ENCODE assay signal across 8 mouse cellular contexts in genomic region chr15:83042655-83043361, GRCm38 (mm10). TPM values are rescaled to one million over a fixed set of nuclear protein-coding genes. Genes with fewer than 3 reads are reported as not detected.
DNase-seq lines count a peak whose midpoint lies in the region; ATAC-seq and TF ChIP-seq lines count a peak whose summit lies in the region.

No protein-coding gene starts in this region.

- 21% methylated on average over 6 of the region's 6 CpGs for WGBS in kidney, embryonic 14.5 days
- 8% methylated on average over 6 of the region's 6 CpGs for WGBS in hindbrain, embryonic 15.5 days
- WGBS in midbrain, postnatal 0 days = 6% methylated on average over 6 of the region's 6 CpGs

- H3K4me2 ChIP-seq in kidney, embryonic 14.5 days (replicated peaks; ENCODE audit: low read depth, low read length) = no peak overlapping the region
- H3K4me2 ChIP-seq in hindbrain, embryonic 15.5 days = peak overlapping the region; percentile 45
- peak overlapping the region; percentile 45 for H3K4me2 ChIP-seq in midbrain, postnatal 0 days (ENCODE audit: low read depth, low read length, poor library complexity, severe bottlenecking)

- DNase-seq in kidney, adult 9 months = no peak
- DNase-seq in ZHBTc4 (ENCODE audit: low read depth, low spot score) = peak; percentile 74
- peak; percentile 69 for DNase-seq in midbrain, postnatal 0 days (ENCODE audit: low spot score)
- DNase-seq in gastrocnemius, postnatal 4 days (ENCODE audit: low spot score in 2 of 2) = no peak
- DNase-seq in gastrocnemius, postnatal 14 days = no peak
- no peak for DNase-seq in adrenal gland, postnatal 10 days

- H3K27me3 ChIP-seq in kidney, embryonic 14.5 days (ENCODE audit: control insufficient read depth, insufficient read depth, low read length) = no peaks in the 10 kb centered on the region
- 0 out of 2 replicates have a peak, but pooled peaks cover 4% of the 10 kb centered on the region for H3K27me3 ChIP-seq in hindbrain, embryonic 15.5 days
- H3K27me3 ChIP-seq in midbrain, postnatal 0 days (ENCODE audit: insufficient read depth, low read length) = no peaks in the 10 kb centered on the region

- H3K9me3 ChIP-seq in kidney, embryonic 14.5 days (ENCODE audit: control insufficient read depth, low read length) = peaks cover 6% of the 10 kb centered on the region; the same call in 1 of the 2 replicates
- no peaks in the 10 kb centered on the region for H3K9me3 ChIP-seq in hindbrain, embryonic 15.5 days
- H3K9me3 ChIP-seq in midbrain, postnatal 0 days (ENCODE audit: low read length) = no peaks in the 10 kb centered on the region

- H3K27ac ChIP-seq in kidney, embryonic 14.5 days (ENCODE audit: low read depth, low read length) = no peak overlapping the region
- peak overlapping the region; percentile 54 for H3K27ac ChIP-seq in hindbrain, embryonic 15.5 days (replicated peaks)
- peak overlapping the region; percentile 81 for H3K27ac ChIP-seq in midbrain, postnatal 0 days (ENCODE audit: low read depth, low read length)

- no peak overlapping the region; the same call in 1 of the 2 replicates for H3K9ac ChIP-seq in kidney, embryonic 14.5 days (ENCODE audit: low read depth, low read length)
- no peak overlapping the region for H3K9ac ChIP-seq in hindbrain, embryonic 15.5 days
- H3K9ac ChIP-seq in midbrain, postnatal 0 days (replicated peaks; ENCODE audit: low read length, poor library complexity, severe bottlenecking) = peak overlapping the region; percentile 46

- 0 out of 2 replicates have a peak, but pooled peaks cover 7% of the 10 kb centered on the region for H3K4me1 ChIP-seq in kidney, embryonic 14.5 days (ENCODE audit: control insufficient read depth, insufficient read depth, low read length)
- peaks cover 24% of the 10 kb centered on the region for H3K4me1 ChIP-seq in hindbrain, embryonic 15.5 days (replicated peaks)
- peaks cover 6% of the 10 kb centered on the region; the same call in 1 of the 2 replicates for H3K4me1 ChIP-seq in midbrain, postnatal 0 days (ENCODE audit: insufficient read depth, low read length)

- TF ChIP-seq CTCF in midbrain, postnatal 0 days (IDR thresholded peaks at IDR 0.05) = no peak

- intact Hi-C loops in gastrocnemius, postnatal 14 days (cut with DNase I; ENCODE audit: low total_unique reads) = no loop called here

- no peaks in the 10 kb centered on the region for H3K36me3 ChIP-seq in kidney, embryonic 14.5 days (ENCODE audit: control insufficient read depth, insufficient read depth, low read length)
- H3K36me3 ChIP-seq in hindbrain, embryonic 15.5 days = no peaks in the 10 kb centered on the region
- no peaks in the 10 kb centered on the region for H3K36me3 ChIP-seq in midbrain, postnatal 0 days (ENCODE audit: insufficient read depth, low read length)

- ATAC-seq in kidney, embryonic 14.5 days (ENCODE audit: low FRiP score, low TSS enrichment) = 0 out of 2 replicates have a peak, but pooled peaks have one; percentile 30
- ATAC-seq in hindbrain, embryonic 15.5 days (ENCODE audit: low FRiP score, low read depth) = peak; percentile 43
- ATAC-seq in midbrain, postnatal 0 days (ENCODE audit: low FRiP score) = peak; percentile 73

- H3K4me3 ChIP-seq in kidney, embryonic 14.5 days (ENCODE audit: low read length) = no peak overlapping the region
- peak overlapping the region; percentile 6; the same call in 1 of the 2 replicates for H3K4me3 ChIP-seq in hindbrain, embryonic 15.5 days
- peak overlapping the region; percentile 12; the same call in 1 of the 2 replicates for H3K4me3 ChIP-seq in midbrain, postnatal 0 days (ENCODE audit: low read depth, low read length)

RNA-seq across cellular contexts. Expression of gene Nfam1, which starts 9.7 kb away (rescaled TPM):
- polyA plus RNA-seq in kidney, embryonic 14.5 days (2014; fragmentation: Nextera tagmentation; extraction: Ambion mirVana) = 2.0 and 3.4 TPM in 2 replicates
- polyA plus RNA-seq in hindbrain, embryonic 15.5 days (2015; fragmentation: Nextera tagmentation; extraction: Ambion mirVana) = 2.1 and 2.7 TPM in 2 replicates
- 3.3 and 4.1 TPM in 2 replicates for total RNA-seq in midbrain, postnatal 0 days (2014; rRNA removed)
- 1.9 and 2.6 TPM in 2 replicates for polyA plus RNA-seq in midbrain, postnatal 0 days (2015; fragmentation: Nextera tagmentation; extraction: Ambion mirVana)
- 1 to 10 TPM; 2.5 to 4.2 TPM for total RNA-seq in gastrocnemius, postnatal 4 days (2021)
- 1 to 10 TPM; 1.0 to 1.4 TPM for total RNA-seq in gastrocnemius, postnatal 14 days (2021)
- total RNA-seq in adrenal gland, postnatal 10 days (2021) = 1 to 10 TPM; 3.2 to 4.5 TPM

RNA-seq across cellular contexts. Expression of gene Serhl, which starts 46.5 kb away (rescaled TPM):
- polyA plus RNA-seq in kidney, embryonic 14.5 days (2014; fragmentation: Nextera tagmentation; extraction: Ambion mirVana) = 52.7 and 54.5 TPM in 2 replicates
- 29.7 and 31.0 TPM in 2 replicates for polyA plus RNA-seq in hindbrain, embryonic 15.5 days (2015; fragmentation: Nextera tagmentation; extraction: Ambion mirVana)
- 4.2 and 6.7 TPM in 2 replicates for total RNA-seq in midbrain, postnatal 0 days (2014; rRNA removed)
- 38.5 and 40.0 TPM in 2 replicates for polyA plus RNA-seq in midbrain, postnatal 0 days (2015; fragmentation: Nextera tagmentation; extraction: Ambion mirVana)
- 10 to 100 TPM; 33.4 to 41.0 TPM for total RNA-seq in gastrocnemius, postnatal 4 days (2021)
- total RNA-seq in gastrocnemius, postnatal 14 days (2021) = 10 to 100 TPM; 31.9 to 32.5 TPM
- 10 to 100 TPM; 71.2 to 89.2 TPM for total RNA-seq in adrenal gland, postnatal 10 days (2021)

RNA-seq across cellular contexts. Expression of gene Tcf20, which starts 55.1 kb away (rescaled TPM):
- polyA plus RNA-seq in kidney, embryonic 14.5 days (2014; fragmentation: Nextera tagmentation; extraction: Ambion mirVana) = 7.1 and 11.6 TPM in 2 replicates
- 10.4 and 11.4 TPM in 2 replicates for polyA plus RNA-seq in hindbrain, embryonic 15.5 days (2015; fragmentation: Nextera tagmentation; extraction: Ambion mirVana)
- total RNA-seq in midbrain, postnatal 0 days (2014; rRNA removed) = 125 and 131 TPM in 2 replicates
- polyA plus RNA-seq in midbrain, postnatal 0 days (2015; fragmentation: Nextera tagmentation; extraction: Ambion mirVana) = 10.6 and 11.8 TPM in 2 replicates
- total RNA-seq in gastrocnemius, postnatal 4 days (2021) = 10 to 100 TPM; 51.0 to 58.8 TPM
- total RNA-seq in gastrocnemius, postnatal 14 days (2021) = 10 to 100 TPM; 21.9 to 26.0 TPM
- total RNA-seq in adrenal gland, postnatal 10 days (2021) = 10 to 100 TPM; 70.8 to 71.5 TPM

Comparison
In these comparisons a context has a peak if more than half of its experiments do, and no peak if none do; other contexts are left out.
1. DNase-seq: peak in ZHBTc4 (single experiment) and midbrain, postnatal 0 days (single experiment); none in kidney, adult 9 months (single experiment), gastrocnemius, postnatal 4 days (0 of 2), gastrocnemius, postnatal 14 days (single experiment) and adrenal gland, postnatal 10 days (single experiment).
2. Peak in every context shown above with its lines, with median percentiles within 50 percentile points of each other: ATAC-seq.